Mouse (Mus musculus): ENCODE measurements around the gene Col11a2. TPM values are rescaled to one million over a fixed set of nuclear protein-coding genes. Genes with fewer than 3 reads are reported as not detected.

The Col11a2 gene
- polyA plus RNA-seq, 1 experiment from 2014 or later = 6.3 TPM

- ATAC-seq (ENCODE audit: low FRiP score, low read depth) = no peak
- Histone ChIP-seq H3K36me3 (peaks cover 63% of the 10 kb centered on the region), H3K4me1 (no peaks in the 10 kb centered on the region; the same call in 1 of the 2 replicates), H3K9me3 (no peaks in the 10 kb centered on the region), H3K27ac (no peak overlapping the region), H3K4me3 (no peak overlapping the region), H3K9ac (no peak overlapping the region), H3K4me2 (replicated peaks) (no peak overlapping the region), H3K27me3 (replicated peaks) (no peaks in the 10 kb centered on the region)
- 66% methylated on average over 8 of the region's 8 CpGs for WGBS
Observed at GRCm38 (mm10) chr17:34110309-34110708, 71.1 kb downstream of the Col11a2 start.

GRCm38 (mm10) chr17:34114114-34114513, 74.9 kb downstream of the Col11a2 start:
- H3K36me3 ChIP-seq = peaks cover 88% of the 10 kb centered on the region
- WGBS = 92% methylated on average over 7 of the region's 7 CpGs
- no peaks in the 10 kb centered on the region for H3K9me3 ChIP-seq
- H3K27me3 ChIP-seq (replicated peaks) = no peaks in the 10 kb centered on the region
- H3K4me3 ChIP-seq = no peak overlapping the region
- no peak overlapping the region for H3K27ac ChIP-seq
- H3K4me1 ChIP-seq = peaks cover 13% of the 10 kb centered on the region
- ATAC-seq (ENCODE audit: low FRiP score, low read depth) = no peak
- H3K4me2 ChIP-seq (replicated peaks) = no peak overlapping the region
- H3K9ac ChIP-seq = no peak overlapping the region

MicroRNAs encoded within 50 kb of the gene (microRNA counts, 519-probe panel; counts per million panel counts)
- 4,616 counts per million, percentile 81 among the panel's probes with 10 or more counts for microRNA mmu-miR-219

Small RNA genes within 50 kb of the gene (microRNA-seq; reads per million reads assigned to microRNA genes)
- 1.1 reads per million for gene Mir219a-1
- not detected for gene Mir219c

Other genes with a start within 250 kb of the Col11a2 start
- gene Kank3, start 228.9 kb upstream of the Col11a2 start, polyA plus RNA-seq (2016; fragmentation: Nextera tagmentation; extraction: Ambion mirVana) = 31.5 and 32.3 TPM in 2 replicates
- gene Rps28, start 214.9 kb upstream of the Col11a2 start, polyA plus RNA-seq (2016; fragmentation: Nextera tagmentation; extraction: Ambion mirVana) = 672 and 679 TPM in 2 replicates
- gene Ndufa7, start 214.9 kb upstream of the Col11a2 start, polyA plus RNA-seq (2016; fragmentation: Nextera tagmentation; extraction: Ambion mirVana) = 458 and 461 TPM in 2 replicates
- 59.3 and 61.8 TPM in 2 replicates for gene Cd320, start 196.3 kb upstream of the Col11a2 start, polyA plus RNA-seq (2016; fragmentation: Nextera tagmentation; extraction: Ambion mirVana)
- gene Gm7029, start 165.6 kb upstream of the Col11a2 start, polyA plus RNA-seq (2016; fragmentation: Nextera tagmentation; extraction: Ambion mirVana) = not detected in 2 replicates
- 2.6 and 4.1 TPM in 2 replicates for gene Kifc1, start 148.8 kb upstream of the Col11a2 start, polyA plus RNA-seq (2016; fragmentation: Nextera tagmentation; extraction: Ambion mirVana)
- not detected in 2 replicates for gene Platr17, start 134.3 kb upstream of the Col11a2 start, polyA plus RNA-seq (2016; fragmentation: Nextera tagmentation; extraction: Ambion mirVana)
- 60.3 and 62.1 TPM in 2 replicates for gene Daxx, start 130.0 kb upstream of the Col11a2 start, polyA plus RNA-seq (2016; fragmentation: Nextera tagmentation; extraction: Ambion mirVana)
- 23.6 and 23.9 TPM in 2 replicates for gene Tapbp, start 123.5 kb upstream of the Col11a2 start, polyA plus RNA-seq (2016; fragmentation: Nextera tagmentation; extraction: Ambion mirVana)
- gene Zbtb22, start 123.5 kb upstream of the Col11a2 start, polyA plus RNA-seq (2016; fragmentation: Nextera tagmentation; extraction: Ambion mirVana) = 21.9 and 24.1 TPM in 2 replicates
- gene Rgl2, start 109.9 kb upstream of the Col11a2 start, polyA plus RNA-seq (2016; fragmentation: Nextera tagmentation; extraction: Ambion mirVana) = 64.3 and 68.1 TPM in 2 replicates
- 184 and 191 TPM in 2 replicates for gene Pfdn6, start 99.1 kb upstream of the Col11a2 start, polyA plus RNA-seq (2016; fragmentation: Nextera tagmentation; extraction: Ambion mirVana)
- gene Wdr46, start 98.8 kb upstream of the Col11a2 start, polyA plus RNA-seq (2016; fragmentation: Nextera tagmentation; extraction: Ambion mirVana) = 38.4 and 39.7 TPM in 2 replicates
- gene B3galt4, start 87.9 kb upstream of the Col11a2 start, polyA plus RNA-seq (2016; fragmentation: Nextera tagmentation; extraction: Ambion mirVana) = 7.9 and 8.3 TPM in 2 replicates
- 66.0 and 66.5 TPM in 2 replicates for gene Vps52, start 83.6 kb upstream of the Col11a2 start, polyA plus RNA-seq (2016; fragmentation: Nextera tagmentation; extraction: Ambion mirVana)
- 914 and 923 TPM in 2 replicates for gene Rps18, start 83.4 kb upstream of the Col11a2 start, polyA plus RNA-seq (2016; fragmentation: Nextera tagmentation; extraction: Ambion mirVana)
- 15.2 and 16.8 TPM in 2 replicates for gene H2-K1, start 39.1 kb upstream of the Col11a2 start, polyA plus RNA-seq (2016; fragmentation: Nextera tagmentation; extraction: Ambion mirVana)
- gene Ring1, start 14.8 kb upstream of the Col11a2 start, polyA plus RNA-seq (2016; fragmentation: Nextera tagmentation; extraction: Ambion mirVana) = 25.9 and 30.7 TPM in 2 replicates
- 61.3 and 70.6 TPM in 2 replicates for gene H2-Ke6, start 11.4 kb upstream of the Col11a2 start, polyA plus RNA-seq (2016; fragmentation: Nextera tagmentation; extraction: Ambion mirVana)
- gene Slc39a7, start 7.8 kb upstream of the Col11a2 start, polyA plus RNA-seq (2016; fragmentation: Nextera tagmentation; extraction: Ambion mirVana) = 172 and 173 TPM in 2 replicates
- gene Rxrb, start 7.6 kb upstream of the Col11a2 start, polyA plus RNA-seq (2016; fragmentation: Nextera tagmentation; extraction: Ambion mirVana) = 65.2 and 69.1 TPM in 2 replicates
- gene H2-Oa, start 52.9 kb downstream of the Col11a2 start, polyA plus RNA-seq (2016; fragmentation: Nextera tagmentation; extraction: Ambion mirVana) = 0.44 and 0.50 TPM in 2 replicates
- 12.3 and 15.0 TPM in 2 replicates for gene H2-DMa, start 80.1 kb downstream of the Col11a2 start, polyA plus RNA-seq (2016; fragmentation: Nextera tagmentation; extraction: Ambion mirVana)
- 135 and 141 TPM in 2 replicates for gene Brd2, start 83.2 kb downstream of the Col11a2 start, polyA plus RNA-seq (2016; fragmentation: Nextera tagmentation; extraction: Ambion mirVana)
- 0.17 and 0.23 TPM in 2 replicates for gene H2-DMb2, start 103.9 kb downstream of the Col11a2 start, polyA plus RNA-seq (2016; fragmentation: Nextera tagmentation; extraction: Ambion mirVana)
- gene H2-DMb1, start 113.6 kb downstream of the Col11a2 start, polyA plus RNA-seq (2016; fragmentation: Nextera tagmentation; extraction: Ambion mirVana) = 0.23 and 0.47 TPM in 2 replicates
- 1.3 and 1.9 TPM in 2 replicates for gene Tap1, start 148.1 kb downstream of the Col11a2 start, polyA plus RNA-seq (2016; fragmentation: Nextera tagmentation; extraction: Ambion mirVana)
- gene Psmb9, start 148.3 kb downstream of the Col11a2 start, polyA plus RNA-seq (2016; fragmentation: Nextera tagmentation; extraction: Ambion mirVana) = 0.57 and 1.0 TPM in 2 replicates
- 2.3 and 2.4 TPM in 2 replicates for gene Psmb8, start 158.3 kb downstream of the Col11a2 start, polyA plus RNA-seq (2016; fragmentation: Nextera tagmentation; extraction: Ambion mirVana)
- 0.89 and 1.7 TPM in 2 replicates for gene Tap2, start 164.1 kb downstream of the Col11a2 start, polyA plus RNA-seq (2016; fragmentation: Nextera tagmentation; extraction: Ambion mirVana)
- gene H2-Ob, start 199.5 kb downstream of the Col11a2 start, polyA plus RNA-seq (2016; fragmentation: Nextera tagmentation; extraction: Ambion mirVana) = not detected in 2 replicates
- 1.6 and 2.2 TPM in 2 replicates for gene H2-Ab1, start 218.3 kb downstream of the Col11a2 start, polyA plus RNA-seq (2016; fragmentation: Nextera tagmentation; extraction: Ambion mirVana)
- gene H2-Aa, start 248.4 kb downstream of the Col11a2 start, polyA plus RNA-seq (2016; fragmentation: Nextera tagmentation; extraction: Ambion mirVana) = 0.16 TPM in 1 of 2 replicates, not detected in the other

All from neural tube, embryonic 12.5 days (tissue).